Comparison of ENCODE assay signal across 8 mouse cellular contexts in genomic region chr7:4684203-4684602, GRCm38 (mm10). TPM values are rescaled to one million over a fixed set of nuclear protein-coding genes. Genes with fewer than 3 reads are reported as not detected.
A peak's percentile ranks its signal among the peaks of the same experiment; 100 is the strongest.
DNase-seq lines count a peak whose midpoint lies in the region; ATAC-seq and TF ChIP-seq lines count a peak whose summit lies in the region.

No protein-coding gene starts in this region.

- peak overlapping the region; percentile 50; the same call in 1 of the 2 replicates for H3K9ac ChIP-seq in heart, adult 2 months (ENCODE audit: low read depth, low read length)
- peak overlapping the region; percentile 69 for H3K9ac ChIP-seq in forebrain, embryonic 16.5 days (replicated peaks; ENCODE audit: low read depth, low read length)
- peak overlapping the region; percentile 68 for H3K9ac ChIP-seq in liver, embryonic 16.5 days (ENCODE audit: low read depth, low read length)

- H3K27me3 ChIP-seq in heart, adult 2 months (ENCODE audit: control insufficient read depth, insufficient read depth, low read length): no peaks in the 10 kb centered on the region
- no peaks in the 10 kb centered on the region for H3K27me3 ChIP-seq in E14TG2a.4 (ENCODE audit: insufficient read depth, low read length)
- H3K27me3 ChIP-seq in forebrain, embryonic 16.5 days (replicated peaks; ENCODE audit: control insufficient read depth, insufficient read depth, low read length): no peaks in the 10 kb centered on the region
- no peaks in the 10 kb centered on the region for H3K27me3 ChIP-seq in liver, embryonic 16.5 days (ENCODE audit: control insufficient read depth, insufficient read depth, low read depth, low read length)

- H3K36me3 ChIP-seq in heart, adult 2 months (ENCODE audit: control insufficient read depth, insufficient read depth, low read length): 0 out of 2 replicates have a peak, but pooled peaks cover 2% of the 10 kb centered on the region
- peaks cover 32% of the 10 kb centered on the region for H3K36me3 ChIP-seq in E14TG2a.4 (ENCODE audit: insufficient read depth, low read length)
- H3K36me3 ChIP-seq in forebrain, embryonic 16.5 days (ENCODE audit: control insufficient read depth, insufficient read depth): peaks cover 12% of the 10 kb centered on the region
- peaks cover 5% of the 10 kb centered on the region; the same call in 1 of the 2 replicates for H3K36me3 ChIP-seq in liver, embryonic 16.5 days (ENCODE audit: control insufficient read depth, insufficient read depth)

- intact Hi-C loops in heart, adult 2 months (cut with DNase I): loop anchor here (2.0 to 10.0 kb wide), 2 partner anchors 25 to 381 kb away; partner anchors contain the start of genes Ppp6r1 and U2af2

- no peak for TF ChIP-seq EP300 in heart, adult 2 months (IDR thresholded peaks at IDR 0.05; ENCODE audit: insufficient read depth, low read depth, low read length)

- DNase-seq in heart, adult 2 months: peak; percentile 11 to 25
- DNase-seq in heart, adult 9 months (ENCODE audit: low spot score in 2 of 2): no peak
- no peak for DNase-seq in adrenal gland, adult 18-20 months (ENCODE audit: low spot score in 2 of 2)
- DNase-seq in right cerebral cortex, postnatal 14 days: no peak
- no peak for DNase-seq in right cerebral cortex, postnatal 4 days

- H3K79me2 ChIP-seq in heart, adult 2 months (replicated peaks; ENCODE audit: control insufficient read depth, insufficient read depth, low read length): no peaks in the 10 kb centered on the region

- no peak for TF ChIP-seq CTCF in heart, adult 2 months (IDR thresholded peaks at IDR 0.05)
- no peak for TF ChIP-seq CTCF in E14TG2a.4 (conservative IDR thresholded peaks at IDR 0.05; ENCODE audit: low read length)

- H3K27ac ChIP-seq in heart, adult 2 months: peak overlapping the region; percentile 78
- peak overlapping the region; percentile 76; the same call in 1 of the 2 replicates for H3K27ac ChIP-seq in forebrain, embryonic 16.5 days (ENCODE audit: low read length)
- no peak overlapping the region; the same call in 1 of the 2 replicates for H3K27ac ChIP-seq in liver, embryonic 16.5 days (ENCODE audit: low read length)

- 3% methylated on average over 13 of the region's 13 CpGs for WGBS in heart, adult 2 months
- 1% methylated on average over 13 of the region's 13 CpGs for WGBS in forebrain, embryonic 16.5 days
- WGBS in liver, embryonic 16.5 days (ENCODE audit: insufficient replicate concordance): 2% methylated on average over 13 of the region's 13 CpGs

- peaks cover 5% of the 10 kb centered on the region for H3K4me1 ChIP-seq in heart, adult 2 months (ENCODE audit: control insufficient read depth, insufficient read depth, low read length)
- peaks cover 34% of the 10 kb centered on the region for H3K4me1 ChIP-seq in E14TG2a.4 (replicated peaks; ENCODE audit: low read depth, low read length)
- H3K4me1 ChIP-seq in forebrain, embryonic 16.5 days (replicated peaks; ENCODE audit: control insufficient read depth, insufficient read depth, low read length): peaks cover 10% of the 10 kb centered on the region
- peaks cover 9% of the 10 kb centered on the region for H3K4me1 ChIP-seq in liver, embryonic 16.5 days (ENCODE audit: control insufficient read depth, low read depth, low read length)

- TF ChIP-seq POLR2A in heart, adult 2 months (IDR thresholded peaks at IDR 0.05; ENCODE audit: insufficient read depth, low read depth, low read length): no peak

- H3K4me2 ChIP-seq in forebrain, embryonic 16.5 days (ENCODE audit: low read length): peak overlapping the region; percentile 95
- H3K4me2 ChIP-seq in liver, embryonic 16.5 days (ENCODE audit: low read depth, low read length): peak overlapping the region; percentile 74

- ATAC-seq in forebrain, embryonic 16.5 days: no peak
- ATAC-seq in liver, embryonic 16.5 days (ENCODE audit: low read depth): no peak

- peak overlapping the region; percentile 91 for H3K4me3 ChIP-seq in heart, adult 2 months
- H3K4me3 ChIP-seq in E14TG2a.4 (replicated peaks; ENCODE audit: low read length): peak overlapping the region; percentile 93
- H3K4me3 ChIP-seq in forebrain, embryonic 16.5 days (replicated peaks; ENCODE audit: low read length): peak overlapping the region; percentile 88
- peak overlapping the region; percentile 86 for H3K4me3 ChIP-seq in liver, embryonic 16.5 days (ENCODE audit: low read depth, low read length)

- H3K9me3 ChIP-seq in E14TG2a.4 (ENCODE audit: low read length): no peaks in the 10 kb centered on the region
- H3K9me3 ChIP-seq in forebrain, embryonic 16.5 days (ENCODE audit: control insufficient read depth, low read length): no peaks in the 10 kb centered on the region
- H3K9me3 ChIP-seq in liver, embryonic 16.5 days (replicated peaks; ENCODE audit: control insufficient read depth, low read length): no peaks in the 10 kb centered on the region

RNA-seq across cellular contexts. Expression of gene Hspbp1, which starts 0.7 kb away (rescaled TPM):
- 10 to 100 TPM; 31.9 to 35.0 TPM for total RNA-seq in heart, adult 2 months (2021)
- 27.0 and 29.7 TPM in 2 replicates for polyA plus RNA-seq in heart, adult 2 months (2012; rRNA removed)
- polyA plus RNA-seq in forebrain, embryonic 16.5 days (2015; fragmentation: Nextera tagmentation; extraction: Ambion mirVana): 136 and 156 TPM in 2 replicates
- polyA plus RNA-seq in liver, embryonic 16.5 days (2015; fragmentation: Nextera tagmentation; extraction: Ambion mirVana): 46.8 and 49.1 TPM in 2 replicates
- total RNA-seq in adrenal gland, adult 18-20 months (2021): 10 to 100 TPM; 47.8 TPM

RNA-seq across cellular contexts. Expression of gene Brsk1, which starts 6.2 kb away (rescaled TPM):
- 1 to 10 TPM in 1 of 2 experiments, under 1 TPM in 1; 0.89 to 1.5 TPM for total RNA-seq in heart, adult 2 months (2021)
- polyA plus RNA-seq in heart, adult 2 months (2012; rRNA removed): 1.7 and 2.2 TPM in 2 replicates
- polyA plus RNA-seq in forebrain, embryonic 16.5 days (2015; fragmentation: Nextera tagmentation; extraction: Ambion mirVana): 5.9 and 7.9 TPM in 2 replicates
- polyA plus RNA-seq in liver, embryonic 16.5 days (2015; fragmentation: Nextera tagmentation; extraction: Ambion mirVana): 0.14 TPM in 1 of 2 replicates, not detected in the other
- total RNA-seq in adrenal gland, adult 18-20 months (2021): 1 to 10 TPM; 4.0 to 5.3 TPM

RNA-seq across cellular contexts. Expression of gene Ppp6r1, which starts 25.4 kb away (rescaled TPM):
- total RNA-seq in heart, adult 2 months (2021): 10 to 100 TPM; 67.6 to 71.9 TPM
- 67.1 and 89.9 TPM in 2 replicates for polyA plus RNA-seq in heart, adult 2 months (2012; rRNA removed)
- 7.6 and 7.8 TPM in 2 replicates for polyA plus RNA-seq in forebrain, embryonic 16.5 days (2015; fragmentation: Nextera tagmentation; extraction: Ambion mirVana)
- 2.4 and 3.4 TPM in 2 replicates for polyA plus RNA-seq in liver, embryonic 16.5 days (2015; fragmentation: Nextera tagmentation; extraction: Ambion mirVana)
- 10 to 100 TPM; 79.2 to 98.8 TPM for total RNA-seq in adrenal gland, adult 18-20 months (2021)

RNA-seq across cellular contexts. Expression of gene Tmem150b, which starts 40.8 kb away (rescaled TPM):
- total RNA-seq in heart, adult 2 months (2021): not detected
- polyA plus RNA-seq in heart, adult 2 months (2012; rRNA removed): 0.16 and 0.59 TPM in 2 replicates
- polyA plus RNA-seq in forebrain, embryonic 16.5 days (2015; fragmentation: Nextera tagmentation; extraction: Ambion mirVana): 0.11 and 0.33 TPM in 2 replicates
- 0.33 and 0.36 TPM in 2 replicates for polyA plus RNA-seq in liver, embryonic 16.5 days (2015; fragmentation: Nextera tagmentation; extraction: Ambion mirVana)
- total RNA-seq in adrenal gland, adult 18-20 months (2021): under 1 TPM; 0.36 to 0.38 TPM

RNA-seq across cellular contexts. Expression of gene Tmem86b, which starts 53.0 kb away (rescaled TPM):
- 1 to 10 TPM; 4.2 to 5.3 TPM for total RNA-seq in heart, adult 2 months (2021)
- 12.8 and 19.2 TPM in 2 replicates for polyA plus RNA-seq in heart, adult 2 months (2012; rRNA removed)
- polyA plus RNA-seq in forebrain, embryonic 16.5 days (2015; fragmentation: Nextera tagmentation; extraction: Ambion mirVana): 2.0 and 2.9 TPM in 2 replicates
- 38.2 and 39.0 TPM in 2 replicates for polyA plus RNA-seq in liver, embryonic 16.5 days (2015; fragmentation: Nextera tagmentation; extraction: Ambion mirVana)
- total RNA-seq in adrenal gland, adult 18-20 months (2021): 1 to 10 TPM; 7.4 to 9.6 TPM

Comparison
In these comparisons a context has a peak if more than half of its experiments do, and no peak if none do; other contexts are left out.
1. DNase-seq: peak in heart, adult 2 months (2 of 2); none in heart, adult 9 months (0 of 2), adrenal gland, adult 18-20 months (0 of 2), right cerebral cortex, postnatal 14 days (single experiment) and right cerebral cortex, postnatal 4 days (single experiment).
2. Peak in every context shown above with its lines, with median percentiles within 50 percentile points of each other: H3K4me3 ChIP-seq and H3K9ac ChIP-seq.